17 mouse cellular contexts compared by ENCODE assay signal in the genomic region with DNA sequence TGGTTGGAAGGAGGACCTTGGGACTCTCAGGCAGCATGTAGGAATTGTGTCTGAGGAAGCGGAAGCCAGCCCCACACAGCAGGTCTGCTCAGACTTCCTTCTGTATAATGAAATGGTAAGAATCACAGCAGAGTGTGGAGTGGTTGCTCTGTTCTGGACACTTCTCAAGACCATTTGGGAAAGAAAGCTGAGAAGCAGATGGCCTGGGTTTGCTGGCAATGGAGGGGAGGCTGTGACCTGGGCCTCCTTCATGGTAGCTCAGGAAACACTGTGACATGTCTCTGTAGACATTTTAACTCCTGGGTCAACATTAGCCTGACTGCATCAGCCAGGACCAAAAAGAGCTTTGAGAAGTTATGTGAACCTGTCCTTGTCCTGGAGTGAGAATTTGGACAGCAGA. TPM values are rescaled to one million over a fixed set of nuclear protein-coding genes. Genes with fewer than 3 reads are reported as not detected.
DNase-seq lines count a peak whose midpoint lies in the region; ATAC-seq and TF ChIP-seq lines count a peak whose summit lies in the region.
"Had no signal": no experiment of that assay in that cellular context is flagged by ENCODE, and none has a peak within 500 bp of the region (broad histone marks: within the 10 kb centered on the region; RNA-seq: fewer than 3 reads in every experiment).

No protein-coding gene starts in this region.

- H3K9ac ChIP-seq in heart, adult 2 months (ENCODE audit: low read depth, low read length), result no peak overlapping the region
- H3K9ac ChIP-seq in kidney, embryonic 15.5 days, result no peak overlapping the region
- H3K9ac ChIP-seq in stomach, postnatal 0 days (ENCODE audit: low read length), result no peak overlapping the region
- H3K9ac ChIP-seq: embryonic facial prominence, embryonic 15.5 days; forebrain, embryonic 12.5 days; midbrain, embryonic 15.5 days; neural tube, embryonic 12.5 days had no signal

- H3K4me3 ChIP-seq in heart, adult 2 months, result no peak overlapping the region
- H3K4me3 ChIP-seq in kidney, embryonic 15.5 days (replicated peaks), result no peak overlapping the region
- H3K4me3 ChIP-seq in testis, adult 2 months (ENCODE audit: control insufficient read depth, low read depth, low read length), result no peak overlapping the region
- no peak overlapping the region for H3K4me3 ChIP-seq in stomach, postnatal 0 days (ENCODE audit: low read depth, low read length)
- H3K4me3 ChIP-seq: embryonic facial prominence, embryonic 15.5 days; forebrain, embryonic 12.5 days; midbrain, embryonic 15.5 days; neural tube, embryonic 12.5 days had no signal

- intact Hi-C loops in heart, adult 2 months (cut with DNase I), result loop anchor here (5.0 kb wide), 1 partner anchor 46 kb away; the partner anchor contains the start of gene Med9
- intact Hi-C loops in heart, postnatal 25 days (cut with DNase I), result loop anchor here (5.0 kb wide), 2 partner anchors 46 to 1601 kb away; partner anchors contain the start of gene Med9

- no peak for TF ChIP-seq CTCF in heart, adult 2 months (IDR thresholded peaks at IDR 0.05)
- TF ChIP-seq CTCF in testis, adult 2 months (IDR thresholded peaks at IDR 0.05; ENCODE audit: control insufficient read depth, insufficient read depth, insufficient replicate concordance, low read depth, low read length), result no peak
- no peak for TF ChIP-seq CTCF in stomach, postnatal 0 days (IDR thresholded peaks at IDR 0.05; ENCODE audit: low read depth)

- TF ChIP-seq EP300 in heart, adult 2 months (IDR thresholded peaks at IDR 0.05; ENCODE audit: insufficient read depth, low read depth, low read length), result no peak
- no peak for TF ChIP-seq EP300 in stomach, postnatal 0 days (optimal IDR thresholded peaks at IDR 0.05)

- no peak for DNase-seq in heart, adult 2 months
- no peak for DNase-seq in heart, postnatal 25 days (ENCODE audit: low spot score)
- DNase-seq in kidney, adult 18-20 months, result no peak
- no peak for DNase-seq in testis, postnatal 14 days (ENCODE audit: low spot score)
- no peak for DNase-seq in stomach, postnatal 0 days (ENCODE audit: low spot score)
- DNase-seq: kidney, adult 9 months; lung, postnatal 4 days; right cerebral cortex, postnatal 4 days; thymus, postnatal 4 days had no signal

- H3K27me3 ChIP-seq in heart, adult 2 months (ENCODE audit: control insufficient read depth, insufficient read depth, low read length), result no peaks in the 10 kb centered on the region
- H3K27me3 ChIP-seq in kidney, embryonic 15.5 days, result no peaks in the 10 kb centered on the region
- H3K27me3 ChIP-seq in testis, adult 2 months (ENCODE audit: control insufficient read depth, insufficient read depth, low read length), result no peaks in the 10 kb centered on the region
- H3K27me3 ChIP-seq in stomach, postnatal 0 days (ENCODE audit: control insufficient read depth, insufficient read depth, low read length), result no peaks in the 10 kb centered on the region
- H3K27me3 ChIP-seq: embryonic facial prominence, embryonic 15.5 days; forebrain, embryonic 12.5 days; midbrain, embryonic 15.5 days; neural tube, embryonic 12.5 days had no signal

- H3K79me2 ChIP-seq in heart, adult 2 months (replicated peaks; ENCODE audit: control insufficient read depth, insufficient read depth, low read length), result no peaks in the 10 kb centered on the region

- no peaks in the 10 kb centered on the region for H3K9me3 ChIP-seq in kidney, embryonic 15.5 days (replicated peaks)
- H3K9me3 ChIP-seq in stomach, postnatal 0 days (ENCODE audit: control insufficient read depth, low read length), result no peaks in the 10 kb centered on the region
- H3K9me3 ChIP-seq: embryonic facial prominence, embryonic 15.5 days; forebrain, embryonic 12.5 days; midbrain, embryonic 15.5 days; neural tube, embryonic 12.5 days had no signal

- peak overlapping the region; percentile 77 for H3K27ac ChIP-seq in heart, adult 2 months
- H3K27ac ChIP-seq in kidney, embryonic 15.5 days, result 0 out of 2 replicates have a peak overlapping the region, but pooled peaks have one; percentile 18
- peak overlapping the region; percentile 34; the same call in 1 of the 2 replicates for H3K27ac ChIP-seq in testis, adult 2 months (ENCODE audit: control insufficient read depth, insufficient read depth, low read depth, low read length)
- 0 out of 2 replicates have a peak overlapping the region, but pooled peaks have one; percentile 3 for H3K27ac ChIP-seq in stomach, postnatal 0 days (replicated peaks)
- H3K27ac ChIP-seq: embryonic facial prominence, embryonic 15.5 days; forebrain, embryonic 12.5 days; midbrain, embryonic 15.5 days; neural tube, embryonic 12.5 days had no signal

- no peak overlapping the region for H3K4me2 ChIP-seq in kidney, embryonic 15.5 days
- H3K4me2 ChIP-seq in stomach, postnatal 0 days (replicated peaks; ENCODE audit: low read depth), result no peak overlapping the region
- H3K4me2 ChIP-seq: embryonic facial prominence, embryonic 15.5 days; forebrain, embryonic 12.5 days; liver, embryonic 11.5 days; midbrain, embryonic 15.5 days; neural tube, embryonic 12.5 days had no signal

- ATAC-seq in kidney, embryonic 15.5 days (replicated peaks; ENCODE audit: low FRiP score), result no peak
- no peak for ATAC-seq in stomach, postnatal 0 days (ENCODE audit: low FRiP score, low TSS enrichment)
- ATAC-seq in megakaryocyte-erythroid progenitor cell, adult 5-6 weeks (replicated peaks; ENCODE audit: low FRiP score, low TSS enrichment, poor library complexity, severe bottlenecking), result no peak
- ATAC-seq: midbrain, embryonic 15.5 days had no signal

- no peaks in the 10 kb centered on the region for H3K36me3 ChIP-seq in heart, adult 2 months (ENCODE audit: control insufficient read depth, insufficient read depth, low read length)
- H3K36me3 ChIP-seq in kidney, embryonic 15.5 days, result no peaks in the 10 kb centered on the region
- H3K36me3 ChIP-seq in testis, adult 2 months (ENCODE audit: control insufficient read depth, insufficient read depth, low read length), result no peaks in the 10 kb centered on the region
- no peaks in the 10 kb centered on the region for H3K36me3 ChIP-seq in stomach, postnatal 0 days (ENCODE audit: control insufficient read depth, insufficient read depth, low read length)
- H3K36me3 ChIP-seq: embryonic facial prominence, embryonic 15.5 days; forebrain, embryonic 12.5 days; midbrain, embryonic 15.5 days; neural tube, embryonic 12.5 days had no signal

- H3K4me1 ChIP-seq in heart, adult 2 months (ENCODE audit: control insufficient read depth, insufficient read depth, low read length), result peaks cover 31% of the 10 kb centered on the region
- peaks cover 13% of the 10 kb centered on the region; the same call in 1 of the 2 replicates for H3K4me1 ChIP-seq in kidney, embryonic 15.5 days
- no peaks in the 10 kb centered on the region; the same call in none of the 2 replicates for H3K4me1 ChIP-seq in testis, adult 2 months (ENCODE audit: control insufficient read depth, insufficient read depth, low read length)
- 0 out of 2 replicates have a peak, but pooled peaks cover 3% of the 10 kb centered on the region for H3K4me1 ChIP-seq in stomach, postnatal 0 days (replicated peaks; ENCODE audit: control insufficient read depth, insufficient read depth)
- H3K4me1 ChIP-seq: embryonic facial prominence, embryonic 15.5 days had no signal

- TF ChIP-seq POLR2A in heart, adult 2 months (IDR thresholded peaks at IDR 0.05; ENCODE audit: insufficient read depth, low read depth, low read length), result no peak
- TF ChIP-seq POLR2A in testis, adult 2 months (IDR thresholded peaks at IDR 0.05; ENCODE audit: control insufficient read depth, low read depth, low read length), result no peak

- WGBS in heart, adult 2 months, result 61% methylated on average over 1 of the region's 1 CpGs
- WGBS in kidney, embryonic 15.5 days, result 77% methylated on average over 1 of the region's 1 CpGs
- WGBS in stomach, postnatal 0 days, result 84% methylated on average over 1 of the region's 1 CpGs

RNA-seq across cellular contexts. Expression of gene Med9, which starts 47.0 kb away (rescaled TPM):
- 10 to 100 TPM; 24.0 to 25.5 TPM for total RNA-seq in heart, adult 2 months (2021)
- polyA plus RNA-seq in heart, adult 2 months (2012; rRNA removed), result 24.0 and 28.1 TPM in 2 replicates
- 10 to 100 TPM; 23.5 to 24.7 TPM for total RNA-seq in heart, postnatal 25 days (2021)
- polyA plus RNA-seq in kidney, embryonic 15.5 days (2015; fragmentation: Nextera tagmentation; extraction: Ambion mirVana), result 45.7 and 46.5 TPM in 2 replicates
- polyA plus RNA-seq in testis, adult 2 months (2012; rRNA removed), result 74.5 and 78.5 TPM in 2 replicates
- polyA plus RNA-seq in stomach, postnatal 0 days (2015; fragmentation: Nextera tagmentation; extraction: Ambion mirVana), result 27.7 and 27.8 TPM in 2 replicates
- 23.6 and 25.8 TPM in 2 replicates for total RNA-seq in megakaryocyte-erythroid progenitor cell, adult 5-6 weeks (2014; fragmentation: Nextera tagmentation)
- total RNA-seq in megakaryocyte-erythroid progenitor cell, adult 5-6 weeks (2017), result 32.9 and 33.8 TPM in 2 replicates

Comparison
In these comparisons a context has a peak if more than half of its experiments do, and no peak if none do; other contexts are left out.
1. H3K27ac ChIP-seq: peak in every context shown above with its lines; median percentile 77 in heart, adult 2 months; 34 in testis, adult 2 months; 18 in kidney, embryonic 15.5 days; 3 in stomach, postnatal 0 days.